Mouse (Mus musculus): ENCODE results near the gene Hcrt.
"Not testable (repeated sequence)": the region's sequence is repeated elsewhere in the genome, so short reads cannot be mapped to it uniquely, and the experiment has no call there.

Gene Hcrt

GRCm38 (mm10) chr11:100762831-100763230, at the start of gene Hcrt:
Gene Hcrt (minus strand): TSS chr11:100762931.
- DNase-seq (ENCODE audit: low read depth), result no peak

- no peak for DNase-seq (ENCODE audit: low read depth)
These were observed 48.4 kb upstream of the Hcrt start for GRCm38 (mm10) chr11:100811132-100811531.

GRCm38 (mm10) chr11:100810516-100810915, 47.8 kb upstream of the Hcrt start:
- DNase-seq (ENCODE audit: low read depth), result no peak

- DNase-seq (ENCODE audit: low read depth), result no peak
These were observed 43.9 kb upstream of the Hcrt start for GRCm38 (mm10) chr11:100806380-100807305.

GRCm38 (mm10) chr11:100805535-100805934, 42.8 kb upstream of the Hcrt start:
- peak; percentile 68 for DNase-seq (ENCODE audit: low read depth)

- peak; percentile 84 for DNase-seq (ENCODE audit: low read depth)
These were observed 41.7 kb upstream of the Hcrt start for GRCm38 (mm10) chr11:100804409-100804808.

GRCm38 (mm10) chr11:100799426-100799825, 36.7 kb upstream of the Hcrt start:
- DNase-seq (ENCODE audit: low read depth), result no peak

- no peak for DNase-seq (ENCODE audit: low read depth)
These were observed 33.9 kb upstream of the Hcrt start for GRCm38 (mm10) chr11:100796585-100796984.

- peak; percentile 64 for DNase-seq (ENCODE audit: low read depth)
These were observed 32.7 kb upstream of the Hcrt start for GRCm38 (mm10) chr11:100795386-100795785.

- DNase-seq (ENCODE audit: low read depth), result peak; percentile 59
These were observed 28.8 kb upstream of the Hcrt start for GRCm38 (mm10) chr11:100791457-100792049.

GRCm38 (mm10) chr11:100790644-100791043, 27.9 kb upstream of the Hcrt start:
- DNase-seq (ENCODE audit: low read depth), result not testable (repeated sequence)

GRCm38 (mm10) chr11:100789702-100790101, 27.0 kb upstream of the Hcrt start:
- DNase-seq (ENCODE audit: low read depth), result no peak

- DNase-seq (ENCODE audit: low read depth), result no peak
These were observed 23.0 kb upstream of the Hcrt start for GRCm38 (mm10) chr11:100785774-100786173.

- no peak for DNase-seq (ENCODE audit: low read depth)
These were observed 21.6 kb upstream of the Hcrt start for GRCm38 (mm10) chr11:100784286-100784685.

GRCm38 (mm10) chr11:100782568-100782967, 19.8 kb upstream of the Hcrt start:
- DNase-seq (ENCODE audit: low read depth), result no peak

- no peak for DNase-seq (ENCODE audit: low read depth)
These were observed 19.2 kb upstream of the Hcrt start for GRCm38 (mm10) chr11:100781763-100782475.

- no peak for DNase-seq (ENCODE audit: low read depth)
These were observed 17.5 kb upstream of the Hcrt start for GRCm38 (mm10) chr11:100780247-100780646.

- DNase-seq (ENCODE audit: low read depth), result peak; percentile 35
These were observed 15.3 kb upstream of the Hcrt start for GRCm38 (mm10) chr11:100778069-100778468.

- DNase-seq (ENCODE audit: low read depth), result no peak
These were observed 13.2 kb upstream of the Hcrt start for GRCm38 (mm10) chr11:100775921-100776320.

GRCm38 (mm10) chr11:100774261-100774660, 11.5 kb upstream of the Hcrt start:
- peak; percentile 32 for DNase-seq (ENCODE audit: low read depth)

GRCm38 (mm10) chr11:100770646-100771408, 8.1 kb upstream of the Hcrt start, which contains the start of gene Ghdc:
Gene Ghdc (minus strand): TSS chr11:100770957.
- peak; percentile 87 for DNase-seq (ENCODE audit: low read depth)

GRCm38 (mm10) chr11:100769980-100770379, 7.2 kb upstream of the Hcrt start:
- DNase-seq (ENCODE audit: low read depth), result no peak

Measured in 416B (cell line).